Mouse (Mus musculus) gastrocnemius, adult 2 months (tissue): ENCODE results near the gene Dlg5. TPM values are rescaled to one million over a fixed set of nuclear protein-coding genes. Genes with fewer than 3 reads are reported as not detected.

Source experiments
- DNase-seq: peaks from one replicate; pipeline ENCODE4 v3.0.0; 2022
- H3K27ac ChIP-seq: fragments of 200-600 bp; 2 replicates; pipeline ENCODE4 v1.8.1; 2022; ENCODE audit warnings: mild to moderate bottlenecking
- H3K4me3 ChIP-seq: fragments of 200-600 bp; 2 replicates; pipeline ENCODE4 v1.8.1; 2022; ENCODE audit warnings: mild to moderate bottlenecking, moderate library complexity
- CTCF ChIP-seq: fragments of 200-600 bp; IDR thresholded peaks from 2 replicates; pipeline ENCODE4 v1.8.1; 2022; ENCODE audit warnings: antibody characterized with exemption, mild to moderate bottlenecking, moderate library complexity
- intact Hi-C: fragments of 180-260 bp; cut with DNase I; formaldehyde crosslinking; loops from one replicate; pipeline ENCODE4 v1.15.1; 2025
- microRNA-seq: library from miRNA; unstranded; fragments of <30 nt; microRNA quantifications from one replicate; pipeline ENCODE4 v1.2.0, GENCODE M21; 2021
- total RNA-seq, 2 experiments: library from RNA; stranded (reverse); gene quantifications; 2 replicates each; pipeline ENCODE4 v1.2.3; 2021

The Dlg5 gene
- total RNA-seq, 2 experiments from 2014 or later: 5.5 to 7.8 TPM

- TF ChIP-seq CTCF: peak; percentile 58
- DNase-seq: peak; percentile 36
- intact Hi-C loops: loop anchor here (5.0 kb wide), 1 partner anchor 65 kb away; no protein-coding TSS in a partner anchor
- Histone ChIP-seq H3K27ac (no peak overlapping the region), H3K4me3 (no peak overlapping the region)
Measured at GRCm38 (mm10) chr14:24132092-24132491, 113.6 kb downstream of the Dlg5 start.

GRCm38 (mm10) chr14:24125069-24125468 is 120.7 kb downstream of the Dlg5 start:
- no peak for DNase-seq
- Histone ChIP-seq H3K27ac (no peak overlapping the region), H3K4me3 (no peak overlapping the region)
- intact Hi-C loops: no loop called here
- peak; percentile 36; the same call in 1 of the 2 replicates for TF ChIP-seq CTCF

- DNase-seq: no peak
- Histone ChIP-seq H3K4me3 (no peak overlapping the region), H3K27ac (no peak overlapping the region)
- intact Hi-C loops: no loop called here
- TF ChIP-seq CTCF: no peak
Measured at GRCm38 (mm10) chr14:24124171-24124570, 121.5 kb downstream of the Dlg5 start.

GRCm38 (mm10) chr14:24106734-24107133 is 139.0 kb downstream of the Dlg5 start:
- Histone ChIP-seq H3K27ac (no peak overlapping the region), H3K4me3 (no peak overlapping the region)
- TF ChIP-seq CTCF: no peak
- DNase-seq: no peak
- intact Hi-C loops: no loop called here

GRCm38 (mm10) chr14:24098828-24099227 is 146.9 kb downstream of the Dlg5 start:
- DNase-seq: no peak
- intact Hi-C loops: no loop called here
- no peak for TF ChIP-seq CTCF
- Histone ChIP-seq H3K4me3 (no peak overlapping the region), H3K27ac (no peak overlapping the region)

GRCm38 (mm10) chr14:24094656-24095055 is 151.1 kb downstream of the Dlg5 start:
- no peak for DNase-seq
- no peak for TF ChIP-seq CTCF
- intact Hi-C loops: no loop called here

GRCm38 (mm10) chr14:24093221-24093620 is 152.5 kb downstream of the Dlg5 start:
- no peak overlapping the region for H3K27ac ChIP-seq
- no peak for TF ChIP-seq CTCF
- no peak overlapping the region for H3K4me3 ChIP-seq
- intact Hi-C loops: no loop called here
- DNase-seq: no peak

More at GRCm38 (mm10) chr14:24094656-24095055, 151.1 kb downstream of the Dlg5 start:
- Histone ChIP-seq H3K4me3 (no peak overlapping the region), H3K27ac (no peak overlapping the region)

- no peak overlapping the region for H3K4me3 ChIP-seq
- no peak for TF ChIP-seq CTCF
- intact Hi-C loops: no loop called here
- no peak overlapping the region for H3K27ac ChIP-seq
- DNase-seq: no peak
Measured at GRCm38 (mm10) chr14:24092391-24092790, 153.3 kb downstream of the Dlg5 start.

GRCm38 (mm10) chr14:24090790-24091189 is 154.9 kb downstream of the Dlg5 start:
- H3K27ac ChIP-seq: no peak overlapping the region
- no peak overlapping the region for H3K4me3 ChIP-seq
- intact Hi-C loops: no loop called here
- no peak for DNase-seq
- no peak for TF ChIP-seq CTCF

GRCm38 (mm10) chr14:24089181-24089580 is 156.5 kb downstream of the Dlg5 start:
- H3K4me3 ChIP-seq: no peak overlapping the region
- no peak for DNase-seq
- intact Hi-C loops: no loop called here
- TF ChIP-seq CTCF: no peak
- H3K27ac ChIP-seq: no peak overlapping the region

- intact Hi-C loops: no loop called here
- Histone ChIP-seq H3K4me3 (no peak overlapping the region), H3K27ac (no peak overlapping the region)
- no peak for TF ChIP-seq CTCF
- DNase-seq: no peak
Measured at GRCm38 (mm10) chr14:24087430-24087829, 158.3 kb downstream of the Dlg5 start.

GRCm38 (mm10) chr14:24086481-24086880 is 159.2 kb downstream of the Dlg5 start:
- Histone ChIP-seq H3K27ac (no peak overlapping the region), H3K4me3 (no peak overlapping the region)
- intact Hi-C loops: no loop called here
- TF ChIP-seq CTCF: no peak
- no peak for DNase-seq

Small RNA genes within 50 kb of the gene (microRNA-seq; reads per million reads assigned to microRNA genes)
- gene Mir7210: not detected

Other genes with a start within 250 kb of the Dlg5 start
- 10 to 100 TPM; 52.6 to 80.4 TPM for gene Kcnma1, start 231.4 kb downstream of the Dlg5 start, total RNA-seq
- gene E330034G19Rik, start 47.3 kb upstream of the Dlg5 start, total RNA-seq: not detected
- gene Polr3a, start 241.1 kb upstream of the Dlg5 start, total RNA-seq: 1 to 10 TPM; 8.7 TPM
- gene Rps24, start 241.2 kb upstream of the Dlg5 start, total RNA-seq: 100 to 1,000 TPM; 700 to 838 TPM